Mouse (Mus musculus) spleen, postnatal 4 days (tissue): ENCODE results near the gene H60c.
"Not testable (repeated sequence)": the region's sequence is repeated elsewhere in the genome, so short reads cannot be mapped to it uniquely, and the experiment has no call there.

Experiments
- DNase-seq, 2 experiments: peaks; one replicate each; pipeline ENCODE4 v3.0.0; 2022; ENCODE audit warnings: low spot score in 2 of 2

H60c gene

DNA sequence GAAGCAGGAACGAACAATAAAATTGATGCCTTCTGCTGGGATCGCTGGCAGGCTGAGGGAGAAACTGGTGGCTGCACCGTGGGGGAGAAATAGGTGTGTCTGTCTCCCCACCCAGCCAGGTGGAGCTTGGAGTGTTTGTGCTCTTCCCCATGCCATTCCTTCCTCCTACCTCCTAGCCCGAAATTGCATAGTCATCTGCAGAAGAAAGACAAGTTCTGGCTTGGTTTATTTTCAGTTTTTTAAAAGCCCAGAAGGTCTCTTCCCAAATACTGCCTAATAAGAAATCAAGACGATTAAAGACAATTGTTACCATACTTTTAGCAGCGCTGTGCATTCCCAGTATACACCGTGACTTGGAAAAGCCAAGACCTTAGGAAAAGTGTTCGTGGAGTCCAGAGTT is at the start of gene H60c:
Gene H60c, minus strand, starts transcription at position 101 of the 400 bp plus-strand sequence.
- no peak for DNase-seq

DNA sequence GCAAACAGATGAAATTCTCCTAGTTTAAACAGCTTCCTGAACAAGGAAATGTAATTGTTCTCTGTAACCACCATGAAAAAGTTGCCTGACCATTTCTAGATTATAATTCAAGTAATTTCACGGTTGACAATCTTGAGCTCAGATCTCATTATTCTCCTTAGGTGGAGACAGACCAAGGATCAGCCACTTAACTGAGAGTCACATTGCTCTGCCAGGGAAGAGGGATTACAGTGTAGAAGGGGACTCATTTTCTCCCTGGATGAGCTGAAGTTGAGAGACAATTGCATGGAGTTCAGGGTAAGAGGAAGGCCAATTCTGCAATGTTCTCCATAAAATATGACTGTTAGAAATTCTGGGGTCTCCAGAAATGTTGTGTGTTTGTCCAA is 41.2 kb upstream of the H60c start:
- no peak for DNase-seq

DNA sequence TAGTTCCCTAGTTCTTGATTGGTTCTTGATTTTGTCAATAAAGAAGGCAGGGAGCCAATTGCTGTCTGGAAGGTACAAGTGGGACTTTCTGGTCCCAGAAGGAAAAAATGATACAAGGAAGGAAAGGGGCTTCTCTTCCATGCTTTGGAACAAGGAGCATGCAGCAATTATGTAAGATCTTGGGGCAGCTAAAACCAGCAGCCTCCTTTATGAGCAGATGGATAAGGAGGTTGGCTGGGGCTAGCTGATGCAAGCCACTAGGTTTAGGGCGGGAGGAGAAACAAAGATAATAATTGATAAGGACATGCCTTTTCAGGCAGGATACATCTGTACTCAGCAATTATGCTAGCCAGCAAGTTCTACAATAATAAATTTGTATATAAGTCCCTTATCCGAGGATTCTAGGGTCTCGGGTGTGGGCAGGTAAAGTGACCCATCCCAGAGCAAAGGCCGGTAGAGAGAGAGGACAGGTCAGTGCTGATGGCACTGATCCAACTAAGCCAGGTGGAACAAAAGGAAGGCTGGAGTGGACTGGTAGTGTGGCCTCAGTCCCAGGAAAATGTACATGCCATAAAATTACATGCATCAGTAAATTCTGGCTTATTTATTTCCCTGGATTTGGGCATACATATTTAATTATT is 40.7 kb upstream of the H60c start:
- DNase-seq, result no peak

DNA sequence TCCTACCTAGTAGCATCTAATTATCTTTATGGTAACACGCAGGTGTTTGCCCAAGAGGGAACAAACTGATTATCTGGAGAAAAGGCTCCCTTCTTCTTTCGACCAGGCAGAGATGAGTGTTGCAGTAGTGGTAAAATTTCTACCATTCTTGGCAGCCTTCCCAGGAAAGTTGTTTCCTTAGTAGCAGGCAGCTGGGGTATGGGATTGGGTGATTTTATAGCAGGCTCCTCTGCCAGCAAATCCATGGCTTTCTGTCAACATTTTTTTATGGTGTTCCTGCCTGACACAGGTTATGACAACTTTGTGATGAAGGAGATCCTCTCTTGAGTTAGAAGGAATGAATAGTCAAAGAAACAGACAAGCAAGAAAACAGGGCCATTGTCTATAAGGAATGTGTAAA is 40.2 kb upstream of the H60c start:
- DNase-seq, result no peak

DNA sequence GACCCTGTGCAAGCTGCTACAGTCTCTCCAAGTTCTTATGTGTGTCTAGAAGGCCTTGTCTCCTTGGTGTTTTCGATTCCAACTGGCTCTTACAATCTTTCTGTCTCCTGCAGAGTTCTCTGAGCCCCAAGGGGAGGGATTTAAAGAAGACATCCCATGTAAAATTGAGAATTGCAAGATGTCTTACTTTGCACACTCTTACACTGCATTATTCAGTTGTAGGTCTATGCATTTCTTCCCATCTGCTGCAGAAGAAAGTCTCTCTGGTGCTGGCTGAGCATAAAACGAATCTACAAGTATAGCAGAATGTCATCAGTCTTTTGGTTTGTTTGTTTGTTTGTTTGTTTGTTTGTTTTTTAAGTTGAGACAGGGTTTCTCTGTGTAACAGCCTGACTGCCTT is 26.4 kb upstream of the H60c start:
- no peak for DNase-seq

DNA sequence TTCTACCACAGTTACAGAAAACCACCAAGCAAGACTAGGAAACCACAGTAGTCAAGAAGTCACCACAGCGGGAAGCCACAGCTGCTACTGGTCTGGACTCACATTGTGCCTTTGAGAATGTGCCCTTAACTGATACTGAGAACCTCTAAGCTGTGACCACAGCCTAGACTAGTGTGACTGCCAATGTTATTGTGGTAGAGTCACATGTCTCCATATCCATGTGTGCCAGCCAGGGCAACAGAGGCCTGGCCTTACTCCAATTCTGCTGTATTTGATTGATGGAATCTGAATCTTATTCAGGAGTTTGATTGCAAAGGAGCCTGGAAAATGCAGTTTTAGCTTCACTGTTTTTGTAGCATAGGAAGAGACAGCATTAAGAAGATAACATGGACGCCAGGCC is 13.5 kb upstream of the H60c start:
- no peak for DNase-seq

DNA sequence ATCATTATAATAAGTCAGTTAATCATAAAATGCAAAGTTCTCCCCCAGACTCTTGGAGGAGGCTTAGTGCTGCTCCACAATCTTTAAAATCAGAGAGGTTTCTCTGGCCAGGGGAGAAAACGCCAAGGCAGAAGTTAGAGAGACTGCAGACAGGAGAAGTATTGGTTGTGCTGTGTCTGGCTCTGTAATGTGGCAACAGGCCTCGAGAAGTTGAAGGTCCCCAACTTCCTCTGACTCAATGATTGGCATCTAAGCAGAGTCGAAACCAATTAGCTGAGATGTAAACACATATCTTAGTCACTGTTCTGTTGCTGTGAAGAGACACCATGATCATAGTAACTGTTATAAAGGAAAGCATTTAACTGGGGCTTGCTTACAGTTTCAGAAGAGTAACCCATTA is 6.5 kb upstream of the H60c start:
- DNase-seq, result no peak

DNA sequence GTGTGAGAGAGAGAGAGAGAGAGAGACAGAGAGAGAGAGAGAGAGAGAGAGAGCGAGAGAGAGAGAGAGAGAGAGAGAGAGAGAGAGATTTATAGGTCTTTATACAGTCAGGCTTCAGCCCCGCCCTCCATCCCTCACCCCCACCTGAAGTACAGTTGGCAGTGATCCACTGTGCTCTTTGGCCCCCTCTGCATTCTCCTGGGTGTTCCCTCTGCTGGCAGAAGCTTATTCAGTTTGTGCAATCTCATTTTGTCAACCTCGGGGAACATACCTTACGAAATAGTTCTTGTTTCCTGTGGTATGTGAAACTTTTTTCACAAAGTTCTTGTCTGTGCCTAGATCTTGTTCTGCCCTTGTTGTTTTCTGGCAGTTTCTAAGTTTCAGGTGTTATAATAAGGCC is 3.5 kb upstream of the H60c start:
- DNase-seq, result no peak

DNA sequence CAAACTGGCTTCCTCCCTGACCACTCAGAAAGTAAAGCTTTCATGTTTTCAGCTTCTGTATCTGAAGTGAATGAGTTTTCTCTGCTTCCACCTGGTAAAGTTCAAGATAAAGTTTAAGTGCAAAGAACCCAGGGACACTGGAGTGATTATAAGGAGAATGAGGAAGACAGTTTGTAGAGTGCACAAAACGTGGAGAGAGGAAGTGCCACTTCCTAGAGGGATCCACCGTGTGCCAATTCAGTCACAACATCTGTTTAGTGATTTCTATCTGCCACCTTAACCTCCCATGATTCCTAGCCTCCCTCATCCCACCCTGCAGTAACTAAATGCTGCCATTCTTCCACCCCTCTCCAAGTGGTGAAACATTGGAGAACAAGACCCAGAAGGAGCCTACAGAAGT is 842 bp downstream of the H60c start:
- DNase-seq, result no peak

DNA sequence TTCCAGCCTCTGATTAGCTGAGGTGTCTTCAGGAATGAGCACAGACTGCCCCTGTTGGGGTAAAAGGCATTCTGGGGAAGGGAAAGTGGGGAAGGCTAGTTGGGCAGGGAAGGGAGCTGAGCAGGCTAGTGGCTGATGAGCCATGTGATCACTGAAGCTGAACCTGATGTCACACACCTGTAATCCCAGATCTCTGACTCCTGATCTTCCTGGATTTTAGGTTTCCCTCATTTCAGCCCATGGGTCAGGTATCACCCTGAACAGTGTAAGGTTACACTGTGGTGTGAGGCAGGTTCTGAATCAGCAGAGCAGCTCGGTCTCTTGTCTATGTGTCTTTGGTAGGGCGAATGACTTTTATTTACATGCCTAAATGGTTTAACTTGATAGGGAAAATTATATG is 4.8 kb downstream of the H60c start:
- no peak for DNase-seq

DNA sequence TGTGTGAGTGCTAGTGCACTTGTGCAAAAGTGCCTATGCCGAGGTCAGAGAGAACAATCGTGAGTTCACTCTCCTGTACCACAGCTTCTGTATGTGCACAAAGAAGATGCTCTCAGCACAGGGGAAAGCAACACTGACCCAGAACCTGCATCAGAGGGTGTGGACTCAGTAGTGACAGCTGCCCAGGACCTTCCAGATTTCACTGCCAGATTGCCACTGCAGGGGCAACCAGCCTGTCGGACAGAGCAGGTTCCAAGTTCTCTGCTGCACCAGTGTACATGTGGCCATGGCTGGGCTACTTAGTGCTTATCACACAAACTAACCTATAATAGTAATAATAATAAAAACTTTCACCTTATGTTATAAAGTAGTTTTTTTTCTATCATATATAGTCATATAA is 10.2 kb downstream of the H60c start:
- DNase-seq, result peak in 1 of 2 experiments; percentile 55

DNA sequence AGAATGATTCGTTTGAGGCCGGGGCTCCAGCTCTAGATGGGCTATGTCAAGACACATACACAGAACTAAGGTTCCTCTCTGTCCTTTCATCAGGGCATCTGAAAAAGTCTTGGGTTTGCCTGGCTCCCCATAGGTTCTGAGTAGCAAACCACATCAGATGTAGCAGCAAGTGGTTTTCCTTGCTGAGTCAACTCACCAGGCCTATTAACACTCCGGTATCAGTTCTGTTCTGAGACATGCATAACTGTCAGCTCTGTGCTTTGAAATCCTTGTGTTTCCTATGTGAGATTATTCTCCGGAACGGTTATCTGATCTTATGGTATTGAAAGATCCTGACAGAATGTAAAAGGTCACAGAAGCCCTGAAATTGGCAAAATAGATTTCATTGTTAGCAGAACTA is 29.1 kb downstream of the H60c start:
- not testable (repeated sequence) for DNase-seq

DNA sequence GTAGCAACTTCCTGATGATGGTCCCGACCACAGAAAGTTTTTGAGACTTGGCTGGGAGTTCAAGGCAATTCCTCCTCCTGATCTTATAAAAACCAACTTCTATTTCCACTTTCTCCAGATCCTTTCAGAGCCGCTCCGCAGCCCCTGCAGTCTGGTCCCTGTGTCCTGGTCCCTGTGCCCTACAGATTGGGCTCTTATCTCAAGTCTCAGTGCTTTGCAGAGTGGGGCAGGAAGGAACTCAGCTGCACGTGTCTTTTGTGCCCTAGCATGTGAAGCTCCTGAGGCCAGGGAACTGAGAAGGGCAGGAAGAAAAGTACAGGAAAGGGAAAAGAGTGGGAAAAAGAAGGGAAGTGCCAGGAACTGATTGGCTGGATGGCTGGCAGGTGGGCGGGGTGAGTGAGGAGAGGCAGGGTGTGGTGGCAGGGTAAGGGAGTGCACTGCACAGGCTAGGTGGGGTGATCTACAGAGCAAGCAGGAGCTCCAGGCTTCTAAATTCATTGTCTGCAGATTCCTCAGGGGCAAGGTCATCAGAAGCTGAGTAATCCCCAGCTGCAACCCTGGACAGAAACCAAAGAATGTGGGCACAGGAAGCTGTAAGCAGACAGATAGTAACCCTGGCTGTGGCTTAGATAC is 30.8 kb downstream of the H60c start:
- no peak for DNase-seq

DNA sequence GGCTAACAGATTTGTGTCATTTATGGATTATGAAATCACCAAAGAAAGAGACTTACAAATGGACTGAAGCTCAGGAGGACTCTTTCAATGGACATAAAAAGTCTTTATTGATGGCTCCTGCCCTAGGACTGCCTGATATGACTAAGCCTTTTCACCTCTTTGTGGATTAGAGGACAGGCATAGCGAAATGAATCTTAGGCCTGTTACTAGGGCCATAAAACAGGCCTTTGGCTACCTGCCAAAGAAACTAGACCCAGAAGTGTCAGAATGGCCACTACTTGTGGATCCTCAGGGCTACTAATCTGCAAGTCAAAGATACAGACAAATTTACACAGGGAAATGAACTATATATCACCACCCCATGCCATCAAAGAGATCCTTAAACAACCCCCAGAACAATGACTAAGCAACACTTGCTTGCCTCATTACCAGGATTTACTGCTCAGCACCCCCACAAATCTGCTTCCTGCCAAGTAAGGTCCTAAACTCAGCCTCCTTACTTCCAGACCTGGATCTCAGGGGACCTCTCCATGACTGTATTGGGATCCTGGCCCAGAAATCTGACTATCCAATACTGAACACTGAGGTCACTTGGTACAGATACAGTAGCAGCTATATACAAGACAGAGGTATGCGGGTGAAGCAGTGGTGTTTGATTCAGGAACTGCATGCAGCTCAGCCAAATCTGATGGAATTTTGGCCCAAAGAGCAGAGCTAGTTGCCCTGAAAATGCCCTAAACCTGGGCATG is 39.0 kb downstream of the H60c start:
- no peak for DNase-seq
